Mouse (Mus musculus) NIH3T3 (cell line): ENCODE results near the gene Vps35l.

Experiments used
- DNase-seq: peaks from one replicate; pipeline ENCODE4 v3.0.0-alpha.2; 2012; ENCODE audit warnings: low read depth

The Vps35l gene

GRCm38 (mm10) chr7:118821356-118821755 is 81.3 kb downstream of the Vps35l start:
- no peak for DNase-seq

GRCm38 (mm10) chr7:118821887-118822556 is 82.0 kb downstream of the Vps35l start:
- no peak for DNase-seq

GRCm38 (mm10) chr7:118824451-118824850 is 84.4 kb downstream of the Vps35l start:
- no peak for DNase-seq

- DNase-seq = peak; percentile 71
Observed at GRCm38 (mm10) chr7:118827975-118828416, 88.0 kb downstream of the Vps35l start.

GRCm38 (mm10) chr7:118837901-118838300 is 97.9 kb downstream of the Vps35l start:
- no peak for DNase-seq

GRCm38 (mm10) chr7:118841030-118841745 is 101.2 kb downstream of the Vps35l start:
- DNase-seq = no peak

- DNase-seq = peak; percentile 74
Observed at GRCm38 (mm10) chr7:118841796-118842195, 101.8 kb downstream of the Vps35l start.

- DNase-seq = no peak
Observed at GRCm38 (mm10) chr7:118842938-118843337, 102.9 kb downstream of the Vps35l start.

- DNase-seq = no peak
Observed at GRCm38 (mm10) chr7:118845141-118845540, 105.1 kb downstream of the Vps35l start.

- DNase-seq = peak; percentile 53
Observed at GRCm38 (mm10) chr7:118846329-118846728, 106.3 kb downstream of the Vps35l start.

GRCm38 (mm10) chr7:118848796-118849195 is 108.8 kb downstream of the Vps35l start:
- no peak for DNase-seq

- DNase-seq = no peak
Observed at GRCm38 (mm10) chr7:118849543-118850250, 109.7 kb downstream of the Vps35l start.

- DNase-seq = peak; percentile 75
Observed at GRCm38 (mm10) chr7:118850676-118851290, 110.8 kb downstream of the Vps35l start.

GRCm38 (mm10) chr7:118851571-118851970 is 111.5 kb downstream of the Vps35l start:
- peak; percentile 70 for DNase-seq

- DNase-seq = no peak
Observed at GRCm38 (mm10) chr7:118852611-118853010, 112.6 kb downstream of the Vps35l start.

GRCm38 (mm10) chr7:118854606-118855005 is 114.6 kb downstream of the Vps35l start:
- DNase-seq = no peak

- peak; percentile 91 for DNase-seq
Observed at GRCm38 (mm10) chr7:118855171-118855876, 115.3 kb downstream of the Vps35l start, which contains the start of gene Iqck. Gene Iqck, plus strand, starts transcription at chr7:118855752.

- no peak for DNase-seq
Observed at GRCm38 (mm10) chr7:118855877-118856304, 115.9 kb downstream of the Vps35l start, which contains the start of gene Knop1. Gene Knop1, minus strand, starts transcription at chr7:118856254.

GRCm38 (mm10) chr7:118858640-118859039 is 118.6 kb downstream of the Vps35l start:
- DNase-seq = no peak

GRCm38 (mm10) chr7:118865362-118865761 is 125.3 kb downstream of the Vps35l start:
- no peak for DNase-seq

GRCm38 (mm10) chr7:118879466-118880029 is 139.5 kb downstream of the Vps35l start:
- no peak for DNase-seq
